Mouse (Mus musculus) lung, embryonic 14.5 days (tissue): ENCODE measurements around the gene Abtb2. TPM values are rescaled to one million over a fixed set of nuclear protein-coding genes. Genes with fewer than 3 reads are reported as not detected.

ENCODE experiments used
- ATAC-seq: fragments of 200-750 bp; cut with Nextera tagmentation; 2 replicates; pipeline ENCODE4 v1.8.0; 2017; ENCODE audit warnings: mild to moderate bottlenecking, moderate TSS enrichment, moderate library complexity; ENCODE audit not compliant: insufficient read depth
- DNase-seq: peaks from one replicate; pipeline ENCODE4 v3.0.0-alpha.2; 2015
- H3K27ac ChIP-seq: fragments of 300-500 bp; sonication (generic); 2 replicates; pipeline ENCODE4 v1.5.1; 2014; ENCODE audit warnings: low read depth, mild to moderate bottlenecking, moderate library complexity
- H3K27me3 ChIP-seq: fragments of 300-500 bp; sonication (generic); 2 replicates; pipeline ENCODE4 v1.6.1; 2014; ENCODE audit warnings: low read length, control low read depth; ENCODE audit not compliant: insufficient read depth
- H3K36me3 ChIP-seq: fragments of 300-500 bp; sonication (generic); 2 replicates; pipeline ENCODE4 v1.6.1; 2014; ENCODE audit warnings: control low read depth; ENCODE audit not compliant: insufficient read depth
- H3K4me1 ChIP-seq: fragments of 300-500 bp; sonication (generic); 2 replicates; pipeline ENCODE4 v1.6.1; 2014; ENCODE audit warnings: antibody characterized with exemption, control low read depth; ENCODE audit not compliant: insufficient read depth
- H3K4me2 ChIP-seq: fragments of 300-500 bp; sonication (generic); 2 replicates; pipeline ENCODE4 v1.6.1; 2014; ENCODE audit warnings: mild to moderate bottlenecking
- H3K4me3 ChIP-seq: fragments of 300-500 bp; sonication (generic); 2 replicates; pipeline ENCODE4 v1.5.1; 2014; ENCODE audit warnings: low read depth, low read length
- H3K9ac ChIP-seq: fragments of 300-500 bp; sonication (generic); 2 replicates; pipeline ENCODE4 v1.6.1; 2014
- H3K9me3 ChIP-seq: fragments of 300-500 bp; sonication (generic); 2 replicates; pipeline ENCODE4 v1.6.1; 2016; ENCODE audit warnings: low read depth, low read length, control low read depth
- CTCF ChIP-seq: IDR thresholded peaks from 2 replicates; pipeline ENCODE4 v1.5.1; 2016; ENCODE audit warnings: antibody characterized with exemption, low read depth
- WGBS: fragments of 180-500 bp; shearing (Covaris S2); extraction: QIAGEN DNeasy Blood & Tissue Kit; methylation state at CpG from one replicate; pipeline ENCODE4 v1.1.7; 2014; 5-methylcytosine and 5-hydroxymethylcytosine counted together
- polyA plus RNA-seq: library from polyadenylated mRNA; unstranded; fragments of >200 nt; fragmentation: Nextera tagmentation; extraction: Ambion mirVana; gene quantifications from 2 replicates; pipeline ENCODE4 v1.2.1, GENCODE M21; 2014

The Abtb2 gene
- polyA plus RNA-seq, 1 experiment from 2014 or later, result 8.0 TPM

DNA sequence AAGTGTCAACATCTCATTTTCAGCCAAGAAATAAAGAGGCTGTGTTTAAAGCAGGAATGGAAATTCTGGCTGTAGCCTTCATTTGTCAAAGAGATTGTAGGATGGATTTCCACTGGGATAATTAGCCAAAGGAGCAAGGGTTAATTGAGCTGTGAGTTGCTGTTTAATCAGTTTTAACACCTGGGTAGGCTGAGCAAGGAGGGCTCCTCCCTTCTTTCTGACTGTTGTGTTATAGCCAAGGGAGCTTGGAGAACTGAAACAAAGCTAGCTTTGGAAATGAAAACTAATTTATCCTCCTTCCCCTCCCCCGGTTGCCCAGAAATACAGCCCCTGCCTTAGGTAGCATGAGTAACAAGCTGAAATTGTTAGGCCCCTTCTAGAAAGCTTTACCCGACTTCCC, 6.2 kb downstream of the Abtb2 start:
- no peaks in the 10 kb centered on the region for H3K9me3 ChIP-seq
- no peak overlapping the region for H3K4me2 ChIP-seq
- H3K4me3 ChIP-seq, result no peak overlapping the region
- H3K27me3 ChIP-seq, result no peaks in the 10 kb centered on the region
- peaks cover 13% of the 10 kb centered on the region for H3K4me1 ChIP-seq
- no peaks in the 10 kb centered on the region for H3K36me3 ChIP-seq
- TF ChIP-seq CTCF, result no peak
- no peak overlapping the region for H3K27ac ChIP-seq
- no peak for DNase-seq
- ATAC-seq, result no peak
- H3K9ac ChIP-seq, result no peak overlapping the region
- WGBS, result 73% methylated on average over 2 of the region's 2 CpGs

DNA sequence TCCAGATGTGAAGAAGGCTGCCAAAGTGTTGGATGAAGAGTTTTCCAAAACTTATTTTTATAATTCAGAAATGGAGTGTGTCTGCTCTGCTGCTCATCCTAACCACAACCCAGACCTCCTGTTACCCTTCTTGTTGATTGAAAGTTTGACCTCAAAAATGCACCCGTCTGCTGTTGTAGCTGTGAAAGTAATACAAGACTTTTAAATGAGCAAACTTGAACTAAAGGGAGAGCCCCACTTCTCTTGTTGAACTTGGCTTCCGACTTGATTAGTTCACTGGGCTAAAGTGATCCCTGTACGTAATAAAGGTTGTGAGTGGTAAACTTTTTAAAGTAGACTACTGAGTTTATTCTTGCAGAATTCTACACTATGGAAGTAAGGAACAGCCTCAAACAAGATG, 10.3 kb downstream of the Abtb2 start:
- Histone ChIP-seq H3K9ac (no peak overlapping the region), H3K4me3 (no peak overlapping the region), H3K9me3 (no peaks in the 10 kb centered on the region), H3K27me3 (no peaks in the 10 kb centered on the region), H3K36me3 (no peaks in the 10 kb centered on the region), H3K4me1 (0 out of 2 replicates have a peak, but pooled peaks cover 6% of the 10 kb centered on the region), H3K27ac (no peak overlapping the region), H3K4me2 (no peak overlapping the region)
- TF ChIP-seq CTCF, result no peak
- DNase-seq (no peak), ATAC-seq (no peak)
- WGBS, result 61% methylated on average over 3 of the region's 3 CpGs

GRCm38 (mm10) chr2:103577752-103578662, 11.9 kb downstream of the Abtb2 start:
- Histone ChIP-seq H3K4me1 (0 out of 2 replicates have a peak, but pooled peaks cover 10% of the 10 kb centered on the region), H3K27me3 (no peaks in the 10 kb centered on the region), H3K9ac (no peak overlapping the region), H3K4me2 (no peak overlapping the region), H3K27ac (peak overlapping the region; percentile 55; the same call in 1 of the 2 replicates), H3K36me3 (no peaks in the 10 kb centered on the region), H3K9me3 (no peaks in the 10 kb centered on the region), H3K4me3 (no peak overlapping the region)
- TF ChIP-seq CTCF, result no peak
- DNase-seq, result peak; percentile 64
- peak; percentile 81; the same call in 1 of the 2 replicates for ATAC-seq
- 43% methylated on average over 7 of the region's 7 CpGs for WGBS

DNA sequence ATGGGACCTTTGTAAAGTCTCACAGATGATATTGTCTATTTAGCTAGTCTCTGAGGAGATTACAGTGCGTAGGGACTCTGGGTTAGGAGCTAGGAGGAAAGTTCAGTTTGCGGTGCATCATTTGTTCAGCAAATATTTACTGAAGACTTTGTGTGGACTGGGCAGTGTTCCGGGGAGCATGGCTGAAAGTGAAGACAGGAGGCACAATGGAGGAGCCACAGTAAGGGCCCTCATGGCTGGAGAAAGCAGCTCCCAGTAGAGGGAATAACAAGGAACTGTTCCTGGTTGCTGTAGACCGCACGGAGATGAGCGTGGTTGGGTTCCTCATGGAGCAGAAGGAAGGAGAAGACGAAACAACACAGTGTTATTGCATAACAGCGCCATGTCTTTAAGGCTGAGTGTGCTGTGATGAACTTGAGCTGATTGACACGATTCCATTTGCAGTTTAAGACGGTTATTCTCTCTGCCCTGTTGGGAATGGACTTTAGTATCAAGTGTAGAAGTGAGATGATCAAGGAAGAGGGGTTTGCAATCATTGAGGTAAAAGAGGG, 12.6 kb downstream of the Abtb2 start:
- H3K9ac ChIP-seq, result no peak overlapping the region
- H3K36me3 ChIP-seq, result no peaks in the 10 kb centered on the region
- TF ChIP-seq CTCF, result no peak
- H3K27ac ChIP-seq, result no peak overlapping the region
- H3K27me3 ChIP-seq, result no peaks in the 10 kb centered on the region
- no peak overlapping the region for H3K4me2 ChIP-seq
- ATAC-seq (no peak), DNase-seq (no peak)
- no peak overlapping the region for H3K4me3 ChIP-seq
- no peaks in the 10 kb centered on the region for H3K9me3 ChIP-seq
- H3K4me1 ChIP-seq, result 0 out of 2 replicates have a peak, but pooled peaks cover 10% of the 10 kb centered on the region
- 83% methylated on average over 10 of the region's 10 CpGs for WGBS

- Histone ChIP-seq H3K27ac (peak overlapping the region; percentile 33; the same call in 1 of the 2 replicates), H3K36me3 (no peaks in the 10 kb centered on the region), H3K4me1 (0 out of 2 replicates have a peak, but pooled peaks cover 10% of the 10 kb centered on the region), H3K9me3 (no peaks in the 10 kb centered on the region), H3K9ac (no peak overlapping the region), H3K4me2 (no peak overlapping the region), H3K27me3 (no peaks in the 10 kb centered on the region), H3K4me3 (no peak overlapping the region)
- DNase-seq, result no peak
- WGBS, result 47% methylated on average over 8 of the region's 8 CpGs
- TF ChIP-seq CTCF, result no peak
- no peak for ATAC-seq
Measured at GRCm38 (mm10) chr2:103580756-103581155, 14.6 kb downstream of the Abtb2 start.

- no peak for ATAC-seq
- no peaks in the 10 kb centered on the region for H3K36me3 ChIP-seq
Measured at GRCm38 (mm10) chr2:103581369-103581897, 15.3 kb downstream of the Abtb2 start.

GRCm38 (mm10) chr2:103583316-103583715, 17.2 kb downstream of the Abtb2 start:
- 32% methylated on average over 3 of the region's 3 CpGs for WGBS
- peak; percentile 51 for DNase-seq
- ATAC-seq, result no peak; the same call in 1 of the 2 replicates
- Histone ChIP-seq H3K27ac (no peak overlapping the region), H3K4me2 (no peak overlapping the region), H3K9ac (no peak overlapping the region), H3K4me1 (0 out of 2 replicates have a peak, but pooled peaks cover 10% of the 10 kb centered on the region), H3K36me3 (no peaks in the 10 kb centered on the region), H3K4me3 (no peak overlapping the region), H3K9me3 (no peaks in the 10 kb centered on the region), H3K27me3 (no peaks in the 10 kb centered on the region)
- TF ChIP-seq CTCF, result no peak

More at GRCm38 (mm10) chr2:103581369-103581897, 15.3 kb downstream of the Abtb2 start:
- H3K4me3 ChIP-seq, result no peak overlapping the region
- H3K27me3 ChIP-seq, result no peaks in the 10 kb centered on the region
- DNase-seq, result no peak
- H3K4me2 ChIP-seq, result no peak overlapping the region
- 39% methylated on average over 7 of the region's 7 CpGs for WGBS
- no peak overlapping the region for H3K9ac ChIP-seq
- TF ChIP-seq CTCF, result no peak
- no peaks in the 10 kb centered on the region for H3K9me3 ChIP-seq
- 0 out of 2 replicates have a peak, but pooled peaks cover 10% of the 10 kb centered on the region for H3K4me1 ChIP-seq
- H3K27ac ChIP-seq, result peak overlapping the region; percentile 33; the same call in 1 of the 2 replicates
